Mouse (Mus musculus) stomach, postnatal 0 days (tissue): ENCODE results near the gene Cmtm6. TPM values are rescaled to one million over a fixed set of nuclear protein-coding genes. Genes with fewer than 3 reads are reported as not detected.
A peak's percentile ranks its signal among the peaks of the same experiment; 100 is the strongest.

Source experiments
- ATAC-seq: fragments of 200-750 bp; cut with Nextera tagmentation; 2 replicates; pipeline ENCODE4 v1.8.0; 2017; ENCODE audit not compliant: low FRiP score, low TSS enrichment
- DNase-seq: peaks from one replicate; pipeline ENCODE4 v3.0.0-alpha.2; 2016; ENCODE audit warnings: low spot score
- H3K27ac ChIP-seq: fragments of 300-500 bp; sonication (generic); replicated peaks from 2 replicates; pipeline ENCODE4 v1.5.1; 2014; ENCODE audit warnings: mild to moderate bottlenecking, control low read depth
- H3K27me3 ChIP-seq: fragments of 300-500 bp; sonication (generic); 2 replicates; pipeline ENCODE4 v1.6.1; 2014; ENCODE audit warnings: low read length; ENCODE audit not compliant: control insufficient read depth, insufficient read depth
- H3K36me3 ChIP-seq: fragments of 300-500 bp; sonication (generic); 2 replicates; pipeline ENCODE4 v1.6.1; 2014; ENCODE audit warnings: low read length, mixed read lengths; ENCODE audit not compliant: control insufficient read depth, insufficient read depth
- H3K4me1 ChIP-seq: fragments of 300-500 bp; sonication (generic); replicated peaks from 2 replicates; pipeline ENCODE4 v1.6.1; 2014; ENCODE audit warnings: antibody characterized with exemption; ENCODE audit not compliant: control insufficient read depth, insufficient read depth
- H3K4me2 ChIP-seq: fragments of 300-500 bp; sonication (generic); replicated peaks from 2 replicates; pipeline ENCODE4 v1.6.1; 2014; ENCODE audit warnings: low read depth, mild to moderate bottlenecking, control low read depth, moderate library complexity
- H3K4me3 ChIP-seq: fragments of 300-500 bp; sonication (generic); 2 replicates; pipeline ENCODE4 v1.5.1; 2014; ENCODE audit warnings: low read depth, low read length, control low read depth
- H3K9ac ChIP-seq: fragments of 300-500 bp; sonication (generic); 2 replicates; pipeline ENCODE4 v1.6.1; 2014; ENCODE audit warnings: mild to moderate bottlenecking, low read length, control low read depth, mixed read lengths
- H3K9me3 ChIP-seq: fragments of 300-500 bp; sonication (generic); 2 replicates; pipeline ENCODE4 v1.6.1; 2016; ENCODE audit warnings: low read length; ENCODE audit not compliant: control insufficient read depth
- CTCF ChIP-seq: IDR thresholded peaks from 2 replicates; pipeline ENCODE4 v1.5.1; 2016; ENCODE audit warnings: antibody characterized with exemption, low read depth, mild to moderate bottlenecking, moderate library complexity
- EP300 ChIP-seq: optimal IDR thresholded peaks from 2 replicates; pipeline ENCODE3; 2016; ENCODE audit warnings: antibody characterized with exemption
- WGBS: fragments of 180-500 bp; shearing (Covaris S2); extraction: QIAGEN DNeasy Blood & Tissue Kit; methylation state at CpG from one replicate; pipeline ENCODE4 v1.1.7; 2014; 5-methylcytosine and 5-hydroxymethylcytosine counted together
- polyA plus RNA-seq: library from polyadenylated mRNA; unstranded; fragments of >200 nt; fragmentation: Nextera tagmentation; extraction: Ambion mirVana; gene quantifications from 2 replicates; pipeline ENCODE4 v1.2.1, GENCODE M21; 2015

Gene Cmtm6
- polyA plus RNA-seq, 1 experiment from 2014 or later = 50.9 TPM

GRCm38 (mm10) chr9:114775272-114775671 lies 44.4 kb downstream of the Cmtm6 start:
- Histone ChIP-seq H3K4me2 (no peak overlapping the region), H3K36me3 (no peaks in the 10 kb centered on the region), H3K9ac (peak overlapping the region; percentile 13), H3K4me1 (no peaks in the 10 kb centered on the region; the same call in 1 of the 2 replicates), H3K9me3 (no peaks in the 10 kb centered on the region), H3K27ac (no peak overlapping the region), H3K27me3 (no peaks in the 10 kb centered on the region), H3K4me3 (no peak overlapping the region)
- DNase-seq = no peak
- ATAC-seq = no peak
- WGBS = 55% methylated on average over 4 of the region's 4 CpGs
- no peak for TF ChIP-seq EP300
- no peak for TF ChIP-seq CTCF

GRCm38 (mm10) chr9:114776361-114776760 lies 45.4 kb downstream of the Cmtm6 start:
- H3K27ac ChIP-seq = no peak overlapping the region
- ATAC-seq = no peak

DNA sequence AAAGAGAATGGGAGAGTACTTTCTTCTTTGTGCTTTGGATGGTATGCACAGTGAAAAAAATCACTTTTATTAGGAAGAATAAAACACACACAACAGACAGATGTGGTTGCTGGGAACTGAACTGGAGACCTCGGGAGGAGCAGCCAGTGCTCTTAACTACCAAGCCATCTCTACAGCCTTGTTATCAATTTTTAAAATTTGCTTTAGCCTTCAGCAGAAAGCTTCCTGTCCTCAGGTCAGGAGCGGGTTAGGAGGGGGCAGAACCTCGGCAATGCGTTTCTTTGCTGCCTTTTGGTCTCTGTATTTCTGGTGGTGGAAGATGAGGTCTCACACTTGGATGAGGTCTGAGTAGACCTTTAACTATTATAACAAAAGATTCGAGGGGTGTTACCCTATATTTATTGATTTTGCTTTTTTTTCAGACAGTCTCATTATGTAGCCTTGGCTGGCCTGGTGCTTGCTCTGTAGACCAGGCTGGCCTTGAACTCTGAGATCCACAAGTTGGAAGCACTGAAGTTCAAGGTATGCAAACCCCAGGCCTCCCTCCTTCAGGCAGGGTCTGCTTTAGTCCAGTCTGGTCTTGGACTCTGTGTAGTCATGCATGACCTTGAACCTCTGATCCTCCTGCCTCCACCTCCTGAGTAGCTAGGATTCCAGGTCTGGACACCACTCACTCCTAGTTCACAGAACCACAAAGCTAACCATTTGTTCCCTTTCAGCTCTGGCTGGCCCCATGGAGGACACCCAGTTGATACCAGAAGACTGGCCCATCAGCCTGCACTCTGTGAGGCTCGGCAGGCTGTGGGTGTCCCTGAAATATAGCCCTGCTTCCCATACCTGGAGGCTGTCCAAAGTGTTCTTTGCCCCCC lies 46.5 kb downstream of the Cmtm6 start:
- Histone ChIP-seq H3K9me3 (no peaks in the 10 kb centered on the region), H3K27ac (no peak overlapping the region), H3K4me3 (no peak overlapping the region), H3K9ac (no peak overlapping the region), H3K4me1 (no peaks in the 10 kb centered on the region; the same call in 1 of the 2 replicates), H3K27me3 (no peaks in the 10 kb centered on the region), H3K36me3 (no peaks in the 10 kb centered on the region), H3K4me2 (no peak overlapping the region)
- DNase-seq = no peak
- TF ChIP-seq CTCF = no peak
- TF ChIP-seq EP300 = no peak
- WGBS = 62% methylated on average over 6 of the region's 6 CpGs
- no peak for ATAC-seq

More at GRCm38 (mm10) chr9:114776361-114776760, 45.4 kb downstream of the Cmtm6 start:
- Histone ChIP-seq H3K4me1 (no peaks in the 10 kb centered on the region; the same call in 1 of the 2 replicates), H3K9ac (no peak overlapping the region), H3K36me3 (no peaks in the 10 kb centered on the region), H3K27me3 (no peaks in the 10 kb centered on the region), H3K9me3 (no peaks in the 10 kb centered on the region), H3K4me3 (no peak overlapping the region), H3K4me2 (no peak overlapping the region)
- TF ChIP-seq EP300 (no peak), CTCF (no peak)
- no peak for DNase-seq
- WGBS = 89% methylated on average over 3 of the region's 3 CpGs

DNA sequence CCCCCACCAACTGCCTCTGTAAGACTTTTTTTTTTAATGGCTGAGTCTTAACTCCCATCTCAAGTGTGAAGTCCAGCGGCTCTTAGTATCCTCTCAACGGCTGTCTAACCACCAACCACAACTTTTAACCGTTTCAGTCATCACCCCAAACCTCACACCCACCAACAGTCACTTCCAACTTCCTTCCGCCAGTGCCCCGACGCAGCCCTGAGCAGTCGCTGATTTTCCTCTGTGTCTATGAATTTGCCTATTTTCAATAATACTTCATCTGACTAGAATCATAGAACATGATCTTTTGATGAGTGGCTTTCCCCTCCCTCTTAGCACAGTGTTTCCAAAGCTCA lies 47.1 kb downstream of the Cmtm6 start:
- no peak for DNase-seq
- 80% methylated on average over 7 of the region's 7 CpGs for WGBS
- no peak overlapping the region for H3K4me3 ChIP-seq
- H3K27ac ChIP-seq = no peak overlapping the region
- no peak overlapping the region for H3K9ac ChIP-seq
- H3K4me2 ChIP-seq = no peak overlapping the region
- H3K9me3 ChIP-seq = no peaks in the 10 kb centered on the region
- TF ChIP-seq CTCF (no peak), EP300 (no peak)
- no peaks in the 10 kb centered on the region for H3K27me3 ChIP-seq
- no peaks in the 10 kb centered on the region; the same call in 1 of the 2 replicates for H3K4me1 ChIP-seq
- no peak for ATAC-seq
- H3K36me3 ChIP-seq = no peaks in the 10 kb centered on the region

DNA sequence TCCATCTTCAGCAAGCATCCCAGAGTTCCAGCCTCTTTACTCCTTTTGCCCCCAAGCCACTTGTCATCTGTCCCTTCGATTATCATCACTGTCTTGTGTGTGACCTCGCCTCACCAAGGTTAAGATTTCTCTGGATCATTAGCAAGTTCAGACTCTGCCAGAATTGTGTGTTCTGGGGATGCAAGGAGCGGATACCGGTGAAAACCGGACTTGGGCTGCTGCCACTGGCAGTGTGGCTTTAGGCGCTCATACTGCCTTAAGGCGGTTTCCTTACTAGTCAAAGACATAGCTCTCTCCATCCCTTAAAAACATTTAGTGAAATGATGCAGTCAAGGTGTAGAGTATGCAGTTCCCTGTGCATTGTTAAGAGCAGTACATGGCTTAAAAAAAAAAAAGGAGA lies 48.0 kb downstream of the Cmtm6 start:
- no peak for TF ChIP-seq CTCF
- TF ChIP-seq EP300 = no peak
- DNase-seq (no peak), ATAC-seq (no peak)
- Histone ChIP-seq H3K4me2 (no peak overlapping the region), H3K36me3 (no peaks in the 10 kb centered on the region), H3K27ac (no peak overlapping the region), H3K9ac (no peak overlapping the region), H3K9me3 (no peaks in the 10 kb centered on the region), H3K4me1 (no peaks in the 10 kb centered on the region; the same call in 1 of the 2 replicates), H3K4me3 (no peak overlapping the region), H3K27me3 (no peaks in the 10 kb centered on the region)
- 88% methylated on average over 7 of the region's 7 CpGs for WGBS

DNA sequence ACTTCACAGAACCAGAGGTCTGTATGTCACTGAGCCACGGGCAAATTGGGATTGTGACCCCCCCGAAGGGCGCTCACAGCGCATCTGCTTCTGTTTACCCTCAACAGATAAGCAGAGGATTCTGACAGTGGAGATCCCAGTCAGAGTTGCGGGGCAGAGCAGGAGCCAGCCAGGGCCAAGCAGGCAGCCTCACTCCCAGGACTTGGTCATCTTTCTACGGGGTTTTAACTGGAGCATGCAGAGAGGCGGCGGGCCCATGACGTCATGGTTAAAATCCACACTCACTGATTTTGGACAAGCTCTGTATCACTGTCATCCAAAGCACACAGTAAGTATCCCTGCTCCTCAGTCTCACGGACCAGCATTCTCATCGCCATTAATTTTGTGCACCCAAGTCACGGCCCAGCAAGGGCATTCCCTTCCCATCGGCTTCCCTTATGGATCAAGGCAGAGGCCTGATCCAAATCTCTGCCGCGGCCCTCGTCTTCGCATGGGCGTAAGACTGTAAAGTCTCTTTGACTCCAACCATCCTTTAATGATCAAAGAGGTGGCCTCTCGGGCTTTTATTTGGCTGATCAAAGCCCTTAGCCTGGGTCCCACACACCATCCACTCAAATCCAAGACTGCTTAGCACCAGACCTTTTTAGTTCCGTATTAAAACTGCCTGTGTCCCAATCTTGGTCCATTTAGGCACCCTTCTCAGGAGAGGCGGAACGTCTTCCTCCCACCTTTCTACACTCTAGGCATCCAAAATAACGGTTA lies 49.2 kb downstream of the Cmtm6 start:
- peak overlapping the region; percentile 62 for H3K4me3 ChIP-seq
- no peaks in the 10 kb centered on the region for H3K27me3 ChIP-seq
- H3K27ac ChIP-seq = peak overlapping the region; percentile 90; the same call in 1 of the 2 replicates
- 41% methylated on average over 23 of the region's 23 CpGs for WGBS
- DNase-seq (no peak), ATAC-seq (no peak)
- TF ChIP-seq CTCF (no peak), EP300 (no peak)
- H3K9ac ChIP-seq = peak overlapping the region; percentile 83
- no peaks in the 10 kb centered on the region for H3K9me3 ChIP-seq
- no peaks in the 10 kb centered on the region for H3K36me3 ChIP-seq
- H3K4me1 ChIP-seq = no peaks in the 10 kb centered on the region; the same call in 1 of the 2 replicates
- peak overlapping the region; percentile 93 for H3K4me2 ChIP-seq
